Mouse (Mus musculus) natural killer cell, adult 2 months (primary cell): Measurements from ENCODE around the gene Rabl2.

Experiments used
- DNase-seq, 2 experiments: peaks; one replicate each; pipeline ENCODE4 v3.0.0; 2022; ENCODE audit warnings: low spot score in 2 of 2

The Rabl2 gene

DNA sequence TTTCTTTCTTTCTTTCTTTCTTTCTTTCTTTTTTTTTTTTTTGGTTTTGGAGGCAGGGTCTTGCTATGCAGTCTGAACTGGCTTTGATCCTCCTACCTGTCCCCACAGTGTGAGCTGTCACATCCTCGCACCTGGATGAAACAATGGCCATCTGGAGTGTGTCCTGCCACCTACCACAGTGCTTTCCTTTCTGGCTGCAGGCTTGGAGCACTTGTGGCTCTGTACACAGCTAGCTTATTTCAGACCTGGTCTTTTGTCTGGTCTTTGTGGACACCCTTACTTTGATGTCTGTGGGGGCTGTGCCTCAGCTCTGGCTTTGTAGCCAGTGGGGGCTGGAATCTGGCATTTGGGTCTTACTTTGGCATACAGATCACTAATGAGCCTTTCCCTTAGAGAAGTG, 40.0 kb downstream of the Rabl2 start:
- no peak for DNase-seq

DNA sequence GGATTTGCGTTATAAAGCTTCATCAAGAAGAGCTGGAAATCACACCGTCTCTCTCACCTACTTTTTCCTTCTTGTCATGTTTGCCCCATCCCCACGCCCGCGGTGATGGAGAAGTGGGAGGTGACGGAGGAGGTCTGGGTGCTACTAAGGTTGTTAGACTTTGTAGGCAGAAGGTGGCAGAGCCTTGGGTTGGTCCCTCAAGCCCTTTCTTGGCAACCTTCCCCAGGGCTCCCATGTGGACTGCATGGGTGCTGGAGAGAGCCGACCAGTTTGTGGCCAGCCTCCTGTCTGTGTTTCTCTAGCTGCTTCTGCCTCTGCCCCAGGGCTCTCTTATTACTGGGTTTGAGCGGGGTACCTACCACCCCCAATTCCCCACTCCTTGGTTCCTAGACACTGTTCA, 41.2 kb downstream of the Rabl2 start:
- DNase-seq: no peak

DNA sequence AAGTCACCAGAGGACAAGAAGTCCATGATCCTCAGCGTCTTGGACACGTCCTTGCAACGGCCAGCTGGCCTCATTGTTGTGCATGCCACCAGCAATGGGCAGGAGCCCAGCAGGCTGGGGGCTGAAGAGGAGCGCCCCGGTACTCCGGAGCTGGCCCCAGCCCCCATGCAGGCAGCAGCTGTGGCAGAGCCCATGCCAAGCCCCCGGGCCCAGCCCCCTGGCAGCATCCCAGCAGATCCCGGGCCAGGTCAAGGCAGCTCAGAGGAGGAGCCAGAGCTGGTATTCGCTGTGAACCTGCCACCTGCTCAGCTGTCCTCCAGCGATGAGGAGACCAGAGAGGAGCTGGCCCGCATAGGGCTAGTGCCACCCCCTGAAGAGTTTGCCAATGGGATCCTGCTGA, 42.9 kb downstream of the Rabl2 start:
- DNase-seq: no peak

DNA sequence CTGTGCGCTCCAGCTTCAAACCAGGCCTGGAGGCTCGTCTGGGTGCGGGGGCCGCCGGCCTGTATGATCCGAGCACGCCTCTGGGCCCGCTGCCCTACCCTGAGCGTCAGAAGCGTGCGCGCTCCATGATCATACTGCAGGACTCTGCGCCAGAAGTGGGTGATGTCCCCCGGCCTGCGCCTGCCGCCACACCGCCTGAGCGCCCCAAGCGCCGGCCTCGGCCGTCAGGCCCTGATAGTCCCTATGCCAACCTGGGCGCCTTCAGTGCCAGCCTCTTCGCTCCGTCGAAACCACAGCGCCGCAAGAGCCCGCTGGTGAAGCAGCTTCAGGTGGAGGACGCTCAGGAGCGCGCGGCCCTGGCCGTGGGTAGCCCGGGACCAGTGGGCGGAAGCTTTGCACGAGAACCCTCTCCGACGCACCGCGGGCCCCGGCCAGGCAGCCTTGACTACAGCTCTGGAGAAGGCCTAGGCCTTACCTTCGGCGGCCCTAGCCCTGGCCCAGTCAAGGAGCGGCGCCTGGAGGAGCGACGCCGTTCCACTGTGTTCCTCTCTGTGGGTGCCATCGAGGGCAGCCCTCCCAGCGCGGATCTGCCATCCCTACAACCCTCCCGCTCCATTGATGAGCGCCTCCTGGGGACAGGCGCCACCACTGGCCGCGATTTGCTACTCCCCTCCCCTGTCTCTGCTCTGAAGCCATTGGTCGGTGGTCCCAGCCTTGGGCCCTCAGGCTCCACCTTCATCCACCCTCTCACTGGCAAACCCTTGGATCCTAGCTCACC, 43.7 kb downstream of the Rabl2 start:
- DNase-seq: no peak

DNA sequence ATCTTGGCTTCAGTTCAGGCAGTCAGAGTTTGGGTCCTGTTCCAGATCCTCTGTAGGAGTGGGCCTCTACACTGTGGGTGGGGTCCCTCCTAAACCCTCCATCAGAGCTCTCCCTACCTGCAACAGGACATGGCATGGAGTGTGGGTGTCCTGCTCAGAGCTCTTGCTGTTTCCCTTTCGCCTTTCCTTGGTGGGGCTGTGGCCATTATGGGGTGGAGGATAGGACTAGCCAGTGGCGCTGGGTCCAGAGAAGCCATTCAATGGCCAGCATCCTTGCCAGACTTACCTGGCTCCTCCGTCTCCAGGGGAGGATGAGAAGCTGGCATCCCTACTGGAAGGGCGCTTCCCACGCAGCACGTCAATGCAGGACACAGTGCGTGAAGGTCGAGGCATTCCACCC, 44.4 kb downstream of the Rabl2 start:
- DNase-seq: no peak

DNA sequence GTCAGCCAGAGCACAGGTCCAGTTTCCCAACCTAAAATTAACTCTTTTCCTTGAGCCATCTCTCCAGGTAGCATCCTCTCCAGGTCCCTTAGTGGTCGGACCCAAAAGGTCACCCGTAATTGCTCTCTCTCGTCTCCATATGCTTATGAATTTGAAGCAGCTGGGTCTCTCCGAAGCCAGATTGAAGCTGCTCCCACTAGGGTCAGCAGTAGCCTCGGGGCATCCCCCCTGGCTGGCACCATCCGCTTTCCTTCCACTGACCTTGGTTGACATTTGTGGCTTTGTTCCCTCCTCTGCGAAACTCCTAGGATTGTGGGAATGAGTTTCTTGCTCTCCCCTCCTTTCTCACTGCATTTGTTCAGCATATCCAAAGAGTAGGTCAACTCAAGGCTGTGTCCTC, 47.6 kb downstream of the Rabl2 start:
- DNase-seq: no peak

DNA sequence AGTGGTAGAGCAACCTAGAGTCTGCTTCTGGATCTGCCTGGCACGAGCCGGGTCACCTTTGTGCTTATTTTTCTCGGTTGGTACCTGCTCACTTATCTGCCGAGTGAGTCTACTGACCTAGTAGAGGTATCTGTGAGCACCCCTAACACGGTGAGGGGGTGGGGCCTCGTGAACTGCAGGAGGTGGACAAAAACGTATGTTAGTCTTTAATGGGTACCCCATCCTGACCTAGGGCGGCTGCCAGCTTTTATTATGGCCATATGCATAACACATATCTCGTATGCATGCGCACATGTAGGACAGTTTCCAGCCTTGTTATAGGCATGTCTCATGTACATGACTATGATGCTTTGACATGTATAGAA, 57.9 kb downstream of the Rabl2 start:
- DNase-seq: no peak

DNA sequence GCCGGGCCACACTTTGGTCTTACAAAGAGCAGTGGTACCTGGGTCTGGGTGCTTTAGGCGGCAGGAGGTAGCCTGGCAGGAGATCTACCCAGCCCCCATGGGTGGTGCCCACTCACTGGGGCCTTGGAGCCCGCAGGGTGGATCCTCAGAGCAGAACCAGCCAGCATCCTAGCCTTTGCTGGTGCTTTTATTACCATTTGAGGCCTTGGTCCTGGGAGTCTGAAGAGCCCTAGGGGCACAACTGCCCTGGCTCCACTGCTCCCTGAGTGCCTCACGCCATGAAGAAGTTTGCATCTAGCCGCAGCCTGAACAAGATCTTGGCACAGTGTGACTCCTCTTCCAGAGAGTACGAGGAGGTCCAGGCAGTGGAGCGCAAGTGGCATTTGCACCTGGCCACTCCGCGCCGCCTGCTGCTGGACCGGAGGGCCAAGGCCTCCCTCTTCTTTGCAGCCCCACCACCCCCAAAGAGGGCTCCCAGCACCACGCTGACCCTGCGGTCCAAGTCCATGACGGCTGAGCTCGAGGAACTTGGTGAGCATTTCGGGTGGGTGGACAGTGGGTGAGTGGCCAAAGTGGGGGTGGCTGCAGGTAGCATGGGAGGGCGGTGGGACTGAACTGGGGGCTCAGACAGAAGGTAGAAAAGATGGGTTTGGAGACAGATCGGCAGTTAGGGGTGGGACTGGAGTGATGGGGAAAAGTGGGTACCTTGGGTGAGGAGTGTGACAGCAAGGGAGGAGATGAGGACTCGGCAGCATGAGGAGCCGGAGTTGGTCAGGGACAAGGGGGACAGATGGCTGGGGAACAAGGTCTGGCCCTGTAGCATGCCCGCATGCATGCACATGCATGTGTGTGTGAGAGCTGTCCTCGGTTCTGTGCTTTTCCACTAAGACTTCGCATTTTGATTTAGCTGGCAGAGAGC, 58.5 kb downstream of the Rabl2 start:
- no peak for DNase-seq
